Mouse (Mus musculus): ENCODE measurements around the gene Rdh8. TPM values are rescaled to one million over a fixed set of nuclear protein-coding genes. Genes with fewer than 3 reads are reported as not detected.

The Rdh8 gene
- total and polyA plus RNA-seq, 2 experiments from 2014 or later: not detected

DNA sequence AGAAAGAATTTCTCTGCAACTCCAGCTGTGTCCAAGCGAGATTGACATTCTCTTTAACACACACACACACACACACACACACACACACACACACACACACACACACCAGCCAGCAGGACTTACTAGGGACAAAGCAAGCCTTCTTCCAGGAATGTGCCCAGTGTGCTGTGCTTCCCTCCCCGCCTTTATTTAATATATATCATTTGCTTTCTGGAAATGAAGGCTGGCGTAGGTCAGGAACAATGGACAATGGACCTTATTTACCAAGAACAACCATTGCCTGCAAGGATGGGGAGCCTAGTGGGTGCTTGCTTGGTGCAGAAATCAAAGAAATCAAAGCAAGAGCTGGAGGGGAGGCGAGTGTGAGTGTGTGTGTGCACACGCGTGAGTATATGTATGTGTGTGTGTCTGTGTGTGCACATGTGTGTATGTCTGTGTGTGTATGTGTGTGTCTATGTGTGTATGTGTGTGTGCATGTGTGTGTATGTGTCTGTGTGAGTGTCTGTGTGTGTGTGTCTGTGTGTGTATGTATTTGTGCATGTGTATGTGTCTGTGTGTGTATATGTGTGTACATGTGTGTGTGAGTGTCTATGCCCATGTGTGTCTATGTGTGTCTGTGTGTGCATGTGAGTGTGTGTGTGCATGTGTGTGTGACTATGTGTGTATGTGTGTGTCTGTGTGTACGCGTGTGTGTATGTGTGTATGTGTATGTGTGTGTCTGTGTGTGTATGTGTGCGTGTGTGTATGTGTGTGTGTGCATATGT lies 19.1 kb downstream of the Rdh8 start:
- Histone ChIP-seq H3K4me3 (ENCODE audit: low read depth, low read length) (no peak overlapping the region), H3K36me3 (ENCODE audit: insufficient read depth) (no peaks in the 10 kb centered on the region), H3K27me3 (ENCODE audit: insufficient read depth, low read length) (no peaks in the 10 kb centered on the region), H3K4me2 (ENCODE audit: low read depth) (no peak overlapping the region), H3K9me3 (ENCODE audit: low read length) (no peaks in the 10 kb centered on the region), H3K27ac (ENCODE audit: low read depth, low read length) (no peak overlapping the region), H3K9ac (no peak overlapping the region), H3K4me1 (ENCODE audit: insufficient read depth) (no peaks in the 10 kb centered on the region)
- 75% methylated on average over 9 of the region's 9 CpGs for WGBS
- TF ChIP-seq CTCF (IDR thresholded peaks at IDR 0.05; ENCODE audit: low read depth): no peak
- no peak for DNase-seq
- ATAC-seq: no peak

DNA sequence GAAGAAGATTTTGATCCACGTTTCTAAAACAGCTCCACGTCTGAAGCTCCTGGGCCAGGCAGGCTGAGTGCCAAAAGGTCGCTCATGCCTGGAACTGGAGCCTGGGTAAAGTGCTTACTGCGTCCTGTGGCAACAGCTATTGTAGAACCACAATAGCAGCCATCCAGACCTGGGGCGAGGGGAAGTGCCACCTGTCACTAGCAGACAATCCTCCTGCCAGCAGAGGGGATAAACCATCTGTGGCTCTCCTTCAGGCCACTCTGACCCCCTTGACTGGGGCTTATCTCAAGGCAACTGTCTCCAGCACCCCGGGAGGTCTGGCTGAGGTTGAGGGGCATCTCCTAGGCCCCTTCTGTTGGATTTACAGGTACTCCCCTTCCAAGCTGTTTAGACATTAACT lies 20.6 kb downstream of the Rdh8 start:
- Histone ChIP-seq H3K4me1 (ENCODE audit: insufficient read depth) (no peaks in the 10 kb centered on the region), H3K9ac (no peak overlapping the region), H3K9me3 (ENCODE audit: low read length) (no peaks in the 10 kb centered on the region), H3K4me3 (ENCODE audit: low read depth, low read length) (no peak overlapping the region), H3K36me3 (ENCODE audit: insufficient read depth) (no peaks in the 10 kb centered on the region), H3K27ac (ENCODE audit: low read depth, low read length) (no peak overlapping the region), H3K27me3 (ENCODE audit: insufficient read depth, low read length) (no peaks in the 10 kb centered on the region), H3K4me2 (ENCODE audit: low read depth) (no peak overlapping the region)
- no peak for TF ChIP-seq CTCF (IDR thresholded peaks at IDR 0.05; ENCODE audit: low read depth)
- ATAC-seq (no peak), DNase-seq (no peak)
- WGBS: 48% methylated on average over 6 of the region's 6 CpGs

DNA sequence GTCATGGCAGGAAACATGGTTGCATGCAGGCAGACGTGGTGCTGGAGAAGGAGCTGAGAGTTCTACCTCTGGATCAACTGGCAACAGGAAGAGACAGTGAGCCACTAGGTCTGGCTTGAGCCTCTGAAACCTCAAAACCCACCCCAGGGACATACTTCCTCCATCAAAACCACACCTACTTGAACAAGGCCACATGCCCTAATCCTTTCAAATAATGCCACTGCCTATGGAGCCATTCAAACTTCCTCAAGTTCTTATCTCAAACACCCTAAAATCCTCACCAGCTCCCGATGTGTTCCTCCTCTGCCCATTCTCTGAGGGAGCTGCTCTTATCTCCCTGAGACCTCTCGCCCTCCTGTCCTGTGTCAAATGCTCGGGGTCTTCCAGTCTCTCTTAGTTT lies 23.9 kb downstream of the Rdh8 start:
- Histone ChIP-seq H3K36me3 (ENCODE audit: insufficient read depth) (no peaks in the 10 kb centered on the region), H3K27ac (ENCODE audit: low read depth, low read length) (no peak overlapping the region), H3K27me3 (ENCODE audit: insufficient read depth, low read length) (no peaks in the 10 kb centered on the region), H3K9ac (no peak overlapping the region), H3K4me2 (ENCODE audit: low read depth) (no peak overlapping the region), H3K9me3 (ENCODE audit: low read length) (no peaks in the 10 kb centered on the region), H3K4me3 (ENCODE audit: low read depth, low read length) (no peak overlapping the region), H3K4me1 (ENCODE audit: insufficient read depth) (no peaks in the 10 kb centered on the region)
- DNase-seq (no peak), ATAC-seq (no peak)
- no peak for TF ChIP-seq CTCF (IDR thresholded peaks at IDR 0.05; ENCODE audit: low read depth)
- 63% methylated on average over 4 of the region's 4 CpGs for WGBS

DNA sequence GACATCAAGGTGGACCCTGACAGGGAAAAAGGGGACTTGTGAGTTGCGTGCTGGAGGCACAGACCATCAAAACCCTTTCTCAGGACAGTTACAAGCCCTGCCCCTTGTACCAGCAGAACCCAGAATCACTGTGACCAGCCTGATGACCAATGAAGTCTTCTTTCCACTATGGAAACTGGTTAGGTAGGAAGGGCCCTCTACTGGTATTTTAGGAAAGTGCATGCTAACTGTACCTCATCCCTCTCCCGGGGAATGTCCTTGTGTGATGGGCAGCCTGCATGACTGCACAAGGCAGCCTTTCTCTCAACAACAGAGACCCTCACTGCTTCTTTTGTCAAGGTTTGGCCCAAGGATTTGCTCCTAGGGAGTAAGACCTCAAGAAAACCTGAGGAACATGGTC lies 24.4 kb downstream of the Rdh8 start:
- no peaks in the 10 kb centered on the region for H3K36me3 ChIP-seq (ENCODE audit: insufficient read depth)
- H3K4me3 ChIP-seq (ENCODE audit: low read depth, low read length): no peak overlapping the region
- H3K9me3 ChIP-seq (ENCODE audit: low read length): no peaks in the 10 kb centered on the region
- no peak overlapping the region for H3K9ac ChIP-seq
- H3K27me3 ChIP-seq (ENCODE audit: insufficient read depth, low read length): no peaks in the 10 kb centered on the region
- 40% methylated on average over 2 of the region's 2 CpGs for WGBS
- H3K4me1 ChIP-seq (ENCODE audit: insufficient read depth): no peaks in the 10 kb centered on the region
- peak; percentile 71 for TF ChIP-seq CTCF (IDR thresholded peaks at IDR 0.05; ENCODE audit: low read depth)
- DNase-seq (peak; percentile 31), ATAC-seq (no peak)
- H3K4me2 ChIP-seq (ENCODE audit: low read depth): no peak overlapping the region
- H3K27ac ChIP-seq (ENCODE audit: low read depth, low read length): no peak overlapping the region

DNA sequence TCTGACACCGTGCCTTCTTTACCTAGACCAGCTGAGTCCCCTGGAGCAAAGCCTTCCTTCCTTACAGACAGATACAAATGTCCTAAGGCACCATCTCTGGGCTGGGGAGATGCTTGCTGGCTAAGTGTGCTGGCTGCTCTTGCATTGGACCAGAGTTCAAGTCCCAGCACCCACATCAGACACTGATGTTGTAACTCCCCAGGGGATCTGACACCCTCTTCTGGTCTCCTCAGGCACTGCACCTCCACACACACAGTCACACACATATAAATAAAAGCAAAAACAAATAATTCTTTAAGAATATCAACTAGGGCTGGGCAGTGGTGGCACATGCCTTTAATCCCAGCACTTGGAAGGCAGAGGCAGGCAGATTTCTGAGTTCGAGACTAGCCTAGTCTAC lies 31.9 kb downstream of the Rdh8 start:
- no peak overlapping the region for H3K27ac ChIP-seq (ENCODE audit: low read depth, low read length)
- no peak overlapping the region for H3K9ac ChIP-seq
- no peaks in the 10 kb centered on the region for H3K9me3 ChIP-seq (ENCODE audit: low read length)
- ATAC-seq (no peak), DNase-seq (no peak)
- no peaks in the 10 kb centered on the region for H3K27me3 ChIP-seq (ENCODE audit: insufficient read depth, low read length)
- no peak overlapping the region for H3K4me3 ChIP-seq (ENCODE audit: low read depth, low read length)
- no peaks in the 10 kb centered on the region for H3K4me1 ChIP-seq (ENCODE audit: insufficient read depth)
- 88% methylated on average over 2 of the region's 2 CpGs for WGBS
- H3K36me3 ChIP-seq (ENCODE audit: insufficient read depth): no peaks in the 10 kb centered on the region
- TF ChIP-seq CTCF (IDR thresholded peaks at IDR 0.05; ENCODE audit: low read depth): no peak
- H3K4me2 ChIP-seq (ENCODE audit: low read depth): no peak overlapping the region

DNA sequence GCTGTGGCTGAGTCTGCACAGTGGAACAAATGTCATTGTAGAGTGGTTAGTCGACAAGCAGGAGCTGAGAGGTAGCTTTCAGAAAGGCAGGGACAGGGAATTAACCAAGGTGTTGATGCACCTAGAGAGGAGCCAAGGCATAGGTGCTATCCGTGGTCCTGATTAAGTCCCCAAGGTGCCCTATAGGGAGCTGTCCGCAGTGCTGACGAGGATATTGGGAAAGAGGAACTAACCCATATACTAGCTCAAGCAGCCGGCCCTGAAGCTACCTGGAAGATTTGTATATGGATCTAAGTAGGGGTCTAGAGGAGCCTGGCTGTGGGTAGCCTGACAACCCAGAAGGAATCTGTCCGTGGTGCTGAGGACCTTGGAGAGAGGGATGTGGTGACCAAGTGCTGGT lies 38.8 kb downstream of the Rdh8 start:
- WGBS: 13% methylated on average over 6 of the region's 6 CpGs
- DNase-seq: no peak

DNA sequence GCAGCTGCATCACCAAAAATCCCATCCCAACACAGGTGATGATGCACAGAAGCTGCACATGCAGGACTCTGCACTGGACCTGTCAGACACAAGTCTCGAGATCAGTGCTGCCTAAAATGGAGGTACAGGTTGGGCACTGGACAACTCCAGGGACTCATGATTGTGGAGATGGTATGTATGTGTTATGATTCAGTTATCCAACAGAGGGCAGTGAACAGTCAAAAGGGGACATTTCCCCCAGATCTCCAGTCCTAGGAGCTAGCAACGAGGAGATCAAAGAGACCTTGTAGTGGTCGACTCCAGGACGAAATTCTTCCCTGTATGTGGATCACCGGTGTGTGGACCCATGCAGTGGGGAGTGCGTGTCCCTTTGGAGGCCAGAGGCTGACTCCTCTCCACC lies 41.6 kb downstream of the Rdh8 start:
- peak; percentile 5; the same call in 1 of the 2 replicates for TF ChIP-seq CTCF (IDR thresholded peaks at IDR 0.05; ENCODE audit: low read depth)
- Histone ChIP-seq H3K9ac (no peak overlapping the region), H3K4me2 (ENCODE audit: low read depth) (no peak overlapping the region), H3K27me3 (ENCODE audit: insufficient read depth, low read length) (0 out of 2 replicates have a peak, but pooled peaks cover 3% of the 10 kb centered on the region), H3K4me1 (ENCODE audit: insufficient read depth) (no peaks in the 10 kb centered on the region), H3K36me3 (ENCODE audit: insufficient read depth) (no peaks in the 10 kb centered on the region), H3K27ac (ENCODE audit: low read depth, low read length) (no peak overlapping the region), H3K4me3 (ENCODE audit: low read depth, low read length) (no peak overlapping the region), H3K9me3 (ENCODE audit: low read length) (no peaks in the 10 kb centered on the region)
- WGBS: 50% methylated on average over 6 of the region's 6 CpGs
- DNase-seq: no peak
- ATAC-seq: no peak

More for the DNA sequence above, 38.8 kb downstream of the Rdh8 start:
- Histone ChIP-seq H3K4me3 (ENCODE audit: low read depth, low read length) (no peak overlapping the region), H3K4me1 (ENCODE audit: insufficient read depth) (no peaks in the 10 kb centered on the region), H3K27me3 (ENCODE audit: insufficient read depth, low read length) (no peaks in the 10 kb centered on the region), H3K9ac (no peak overlapping the region), H3K36me3 (ENCODE audit: insufficient read depth) (no peaks in the 10 kb centered on the region), H3K9me3 (ENCODE audit: low read length) (no peaks in the 10 kb centered on the region), H3K27ac (ENCODE audit: low read depth, low read length) (no peak overlapping the region), H3K4me2 (ENCODE audit: low read depth) (no peak overlapping the region)
- no peak for TF ChIP-seq CTCF (IDR thresholded peaks at IDR 0.05; ENCODE audit: low read depth)
- no peak for ATAC-seq
